9 mouse cellular contexts compared by ENCODE assay signal in the genomic region with DNA sequence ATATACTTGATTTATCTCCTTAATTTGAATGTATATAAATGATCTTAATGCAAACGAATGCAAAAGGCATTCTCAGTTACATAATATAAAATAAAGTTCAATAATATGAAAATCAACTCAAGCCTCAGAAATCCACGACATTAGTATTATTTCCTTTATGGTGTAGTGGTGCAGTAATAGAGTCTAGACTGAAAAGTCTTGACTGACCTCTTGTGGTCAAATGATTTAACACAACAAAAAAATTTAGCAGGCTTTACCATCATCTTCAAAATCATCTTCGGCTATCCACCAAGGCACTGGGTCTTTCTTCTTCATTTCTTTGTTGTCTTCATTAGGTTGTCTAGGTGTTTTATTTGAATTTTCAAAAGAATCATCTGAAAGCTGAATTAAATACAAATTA. TPM values are rescaled to one million over a fixed set of nuclear protein-coding genes. Genes with fewer than 3 reads are reported as not detected.
A peak's percentile ranks its signal among the peaks of the same experiment; 100 is the strongest.
DNase-seq lines count a peak whose midpoint lies in the region; ATAC-seq and TF ChIP-seq lines count a peak whose summit lies in the region.
"Had no signal": no experiment of that assay in that cellular context is flagged by ENCODE, and none has a peak within 500 bp of the region (broad histone marks: within the 10 kb centered on the region; RNA-seq: fewer than 3 reads in every experiment).

No protein-coding gene starts in this region.

- 47% methylated on average over 3 of the region's 3 CpGs for WGBS in kidney, embryonic 15.5 days
- WGBS in midbrain, embryonic 15.5 days: 47% methylated on average over 3 of the region's 3 CpGs
- WGBS in intestine, embryonic 15.5 days: 38% methylated on average over 3 of the region's 3 CpGs

- H3K4me3 ChIP-seq in kidney, embryonic 15.5 days (replicated peaks): no peak overlapping the region
- H3K4me3 ChIP-seq in G1E (ENCODE audit: low read depth, low read length): no peak overlapping the region
- no peak overlapping the region for H3K4me3 ChIP-seq in midbrain, embryonic 15.5 days
- H3K4me3 ChIP-seq in intestine, embryonic 15.5 days (replicated peaks): no peak overlapping the region

- H3K9ac ChIP-seq in kidney, embryonic 15.5 days: no peak overlapping the region
- H3K9ac ChIP-seq in midbrain, embryonic 15.5 days: no peak overlapping the region
- no peak overlapping the region for H3K9ac ChIP-seq in intestine, embryonic 15.5 days

- H3K36me3 ChIP-seq in kidney, embryonic 15.5 days: peaks cover 36% of the 10 kb centered on the region
- peaks cover 55% of the 10 kb centered on the region for H3K36me3 ChIP-seq in G1E (replicated peaks)
- H3K36me3 ChIP-seq in midbrain, embryonic 15.5 days (replicated peaks): peaks cover 13% of the 10 kb centered on the region; the same call in 1 of the 2 replicates
- no peaks in the 10 kb centered on the region for H3K36me3 ChIP-seq in intestine, embryonic 15.5 days

- H3K4me2 ChIP-seq in kidney, embryonic 15.5 days: no peak overlapping the region
- H3K4me2 ChIP-seq in midbrain, embryonic 15.5 days: no peak overlapping the region
- H3K4me2 ChIP-seq in intestine, embryonic 15.5 days (replicated peaks): no peak overlapping the region

- H3K27me3 ChIP-seq in kidney, embryonic 15.5 days: no peaks in the 10 kb centered on the region
- H3K27me3 ChIP-seq in G1E (ENCODE audit: insufficient read depth, low read length): no peaks in the 10 kb centered on the region
- no peaks in the 10 kb centered on the region for H3K27me3 ChIP-seq in midbrain, embryonic 15.5 days (replicated peaks)
- no peaks in the 10 kb centered on the region for H3K27me3 ChIP-seq in intestine, embryonic 15.5 days (replicated peaks)

- no peak for TF ChIP-seq CTCF in G1E (IDR thresholded peaks at IDR 0.05; ENCODE audit: low read depth, low read length)

- no peak for DNase-seq in kidney, postnatal 25 days
- no peak for DNase-seq in G1E (ENCODE audit: low spot score)
- DNase-seq in c-Kit-positive CD71-negative TER-119-negative erythroid progenitor cells, embryonic 14.5 days (ENCODE audit: low read depth): peak; percentile 23
- no peak for DNase-seq in urinary bladder, postnatal 36 days (ENCODE audit: low spot score in 2 of 2)
- DNase-seq: heart, postnatal 14 days had no signal

- H3K9me3 ChIP-seq in kidney, embryonic 15.5 days (replicated peaks): no peaks in the 10 kb centered on the region
- H3K9me3 ChIP-seq in G1E (replicated peaks): no peaks in the 10 kb centered on the region
- no peaks in the 10 kb centered on the region for H3K9me3 ChIP-seq in midbrain, embryonic 15.5 days
- no peaks in the 10 kb centered on the region for H3K9me3 ChIP-seq in intestine, embryonic 15.5 days

- no peak overlapping the region for H3K27ac ChIP-seq in kidney, embryonic 15.5 days
- H3K27ac ChIP-seq in midbrain, embryonic 15.5 days: no peak overlapping the region
- H3K27ac ChIP-seq in intestine, embryonic 15.5 days: no peak overlapping the region

- 0 out of 2 replicates have a peak, but pooled peaks have one; percentile 33 for ATAC-seq in kidney, embryonic 15.5 days (replicated peaks; ENCODE audit: low FRiP score)
- 0 out of 2 replicates have a peak, but pooled peaks have one; percentile 22 for ATAC-seq in G1E (ENCODE audit: extremely low read depth, insufficient number of reproducible peaks, low FRiP score, poor library complexity, severe bottlenecking)
- peak; percentile 84 for ATAC-seq in midbrain, embryonic 15.5 days (replicated peaks)
- ATAC-seq in erythroid progenitor cell, adult 5-6 weeks (replicated peaks; ENCODE audit: low FRiP score, poor library complexity, severe bottlenecking): no peak
- no peak for ATAC-seq in intestine, embryonic 15.5 days

- no peaks in the 10 kb centered on the region for H3K4me1 ChIP-seq in kidney, embryonic 15.5 days
- no peaks in the 10 kb centered on the region for H3K4me1 ChIP-seq in G1E (ENCODE audit: insufficient read depth, low read depth, low read length)
- H3K4me1 ChIP-seq in midbrain, embryonic 15.5 days: no peaks in the 10 kb centered on the region
- H3K4me1 ChIP-seq in intestine, embryonic 15.5 days (replicated peaks): no peaks in the 10 kb centered on the region

RNA-seq across cellular contexts. Expression of gene Cep162, which starts 7.2 kb away (rescaled TPM):
- 7.2 and 8.1 TPM in 2 replicates for polyA plus RNA-seq in kidney, embryonic 15.5 days (2015; fragmentation: Nextera tagmentation; extraction: Ambion mirVana)
- total RNA-seq in G1E (2014; fragmentation: Nextera tagmentation) (17.8 and 18.8 TPM in 2 replicates), G1E (2017) (13.0 and 17.5 TPM in 2 replicates)
- 0.78 and 1.4 TPM in 2 replicates for polyA plus RNA-seq in G1E (2012)
- polyA plus RNA-seq in midbrain, embryonic 15.5 days (2015; fragmentation: Nextera tagmentation; extraction: Ambion mirVana): 7.5 and 8.2 TPM in 2 replicates
- 10.5 and 14.1 TPM in 2 replicates for total RNA-seq in erythroid progenitor cell, adult 5-6 weeks (2015; ENCODE audit: low replicate concordance)
- 14.3 and 17.1 TPM in 2 replicates for total RNA-seq in erythroid progenitor cell, adult 5-6 weeks (2017; ENCODE audit: low replicate concordance)
- polyA plus RNA-seq in intestine, embryonic 15.5 days (2015; fragmentation: Nextera tagmentation; extraction: Ambion mirVana): 4.7 and 5.0 TPM in 2 replicates

Comparison
In these comparisons a context has a peak if more than half of its experiments do, and no peak if none do; other contexts are left out.
1. ATAC-seq: peak in kidney, embryonic 15.5 days (single experiment), G1E (single experiment) and midbrain, embryonic 15.5 days (single experiment); none in erythroid progenitor cell, adult 5-6 weeks (single experiment) and intestine, embryonic 15.5 days (single experiment).